Mouse (Mus musculus): ENCODE data around the gene Olfr1040. TPM values are rescaled to one million over a fixed set of nuclear protein-coding genes. Genes with fewer than 3 reads are reported as not detected.

Gene Olfr1040
- not detected in 2 replicates for polyA plus RNA-seq (2012)

GRCm38 (mm10) chr2:86146632-86147031 is at the start of gene Olfr1040:
TSS of gene Olfr1040 (minus strand) at chr2:86146732.
- no peak for TF ChIP-seq GATA1 (IDR thresholded peaks at IDR 0.05; ENCODE audit: low read length)

GRCm38 (mm10) chr2:86195863-86196262 is 49.3 kb upstream of the Olfr1040 start:
- no peak for TF ChIP-seq GATA1 (IDR thresholded peaks at IDR 0.05; ENCODE audit: low read length)

- no peak for TF ChIP-seq GATA1 (IDR thresholded peaks at IDR 0.05; ENCODE audit: low read length)
Observed at GRCm38 (mm10) chr2:86185583-86185982, 39.1 kb upstream of the Olfr1040 start, which contains the start of gene Olfr52. TSS of gene Olfr52 (minus strand) at chr2:86185683.

GRCm38 (mm10) chr2:86179950-86180349 is 33.4 kb upstream of the Olfr1040 start:
- TF ChIP-seq GATA1 (IDR thresholded peaks at IDR 0.05; ENCODE audit: low read length) = no peak

GRCm38 (mm10) chr2:86177720-86178119 is 31.2 kb upstream of the Olfr1040 start, which contains the start of gene Olfr1044:
TSS of gene Olfr1044 (minus strand) at chr2:86177820.
- no peak for TF ChIP-seq GATA1 (IDR thresholded peaks at IDR 0.05; ENCODE audit: low read length)

GRCm38 (mm10) chr2:86167422-86167821 is 20.9 kb upstream of the Olfr1040 start, which contains the start of gene Olfr1043:
TSS of gene Olfr1043 (minus strand) at chr2:86167522.
- TF ChIP-seq GATA1 (IDR thresholded peaks at IDR 0.05; ENCODE audit: low read length) = no peak

GRCm38 (mm10) chr2:86161738-86162137 is 15.2 kb upstream of the Olfr1040 start, which contains the start of gene Olfr1042:
TSS of gene Olfr1042 (minus strand) at chr2:86161838.
- TF ChIP-seq GATA1 (IDR thresholded peaks at IDR 0.05; ENCODE audit: low read length) = no peak

- no peak for TF ChIP-seq GATA1 (IDR thresholded peaks at IDR 0.05; ENCODE audit: low read length)
Observed at GRCm38 (mm10) chr2:86135828-86136227, 10.7 kb downstream of the Olfr1040 start, which contains the start of gene Olfr1039. TSS of gene Olfr1039 (minus strand) at chr2:86135928.

Other genes starting within 250 kb of the Olfr1040 start
- not detected in 2 replicates for gene Olfr1024, start 241.7 kb downstream of the Olfr1040 start, polyA plus RNA-seq (2012)
- gene Olfr1025-ps1, start 231.5 kb downstream of the Olfr1040 start, polyA plus RNA-seq (2012) = not detected in 2 replicates
- gene Olfr1026, start 225.2 kb downstream of the Olfr1040 start, polyA plus RNA-seq (2012) = not detected in 2 replicates
- not detected in 2 replicates for gene Olfr1028, start 196.3 kb downstream of the Olfr1040 start, polyA plus RNA-seq (2012)
- gene Olfr1029, start 172.8 kb downstream of the Olfr1040 start, polyA plus RNA-seq (2012) = not detected in 2 replicates
- gene Olfr1030, start 167.5 kb downstream of the Olfr1040 start, polyA plus RNA-seq (2012) = not detected in 2 replicates
- not detected in 2 replicates for gene Olfr1031, start 156.4 kb downstream of the Olfr1040 start, polyA plus RNA-seq (2012)
- gene Olfr1032, start 141.2 kb downstream of the Olfr1040 start, polyA plus RNA-seq (2012) = not detected in 2 replicates
- gene Olfr1033, start 126.1 kb downstream of the Olfr1040 start, polyA plus RNA-seq (2012) = not detected in 2 replicates
- not detected in 2 replicates for gene Olfr1034, start 100.9 kb downstream of the Olfr1040 start, polyA plus RNA-seq (2012)
- not detected in 2 replicates for gene Olfr1036, start 72.7 kb downstream of the Olfr1040 start, polyA plus RNA-seq (2012)
- not detected in 2 replicates for gene Olfr1037, start 59.3 kb downstream of the Olfr1040 start, polyA plus RNA-seq (2012)
- not detected in 2 replicates for gene Olfr1039, start 10.8 kb downstream of the Olfr1040 start, polyA plus RNA-seq (2012)
- not detected in 2 replicates for gene Olfr1042, start 15.1 kb upstream of the Olfr1040 start, polyA plus RNA-seq (2012)
- not detected in 2 replicates for gene Olfr1043, start 20.8 kb upstream of the Olfr1040 start, polyA plus RNA-seq (2012)
- not detected in 2 replicates for gene Olfr1044, start 31.1 kb upstream of the Olfr1040 start, polyA plus RNA-seq (2012)
- not detected in 2 replicates for gene Olfr52, start 39.0 kb upstream of the Olfr1040 start, polyA plus RNA-seq (2012)
- not detected in 2 replicates for gene Olfr1045, start 56.3 kb upstream of the Olfr1040 start, polyA plus RNA-seq (2012)
- not detected in 2 replicates for gene Olfr1046, start 72.6 kb upstream of the Olfr1040 start, polyA plus RNA-seq (2012)
- not detected in 2 replicates for gene Olfr1047, start 84.7 kb upstream of the Olfr1040 start, polyA plus RNA-seq (2012)
- not detected in 2 replicates for gene Olfr1048, start 93.6 kb upstream of the Olfr1040 start, polyA plus RNA-seq (2012)
- gene Olfr1049, start 111.6 kb upstream of the Olfr1040 start, polyA plus RNA-seq (2012) = not detected in 2 replicates
- not detected in 2 replicates for gene Olfr1051, start 132.4 kb upstream of the Olfr1040 start, polyA plus RNA-seq (2012)
- not detected in 2 replicates for gene Olfr1052, start 145.7 kb upstream of the Olfr1040 start, polyA plus RNA-seq (2012)
- not detected in 2 replicates for gene Olfr1053, start 168.6 kb upstream of the Olfr1040 start, polyA plus RNA-seq (2012)
- gene Olfr1054, start 188.7 kb upstream of the Olfr1040 start, polyA plus RNA-seq (2012) = not detected in 2 replicates
- gene Olfr1055, start 203.6 kb upstream of the Olfr1040 start, polyA plus RNA-seq (2012) = not detected in 2 replicates
- not detected in 2 replicates for gene Olfr1056, start 215.7 kb upstream of the Olfr1040 start, polyA plus RNA-seq (2012)
- not detected in 2 replicates for gene Olfr1057, start 231.7 kb upstream of the Olfr1040 start, polyA plus RNA-seq (2012)
- not detected in 2 replicates for gene Olfr1058, start 241.8 kb upstream of the Olfr1040 start, polyA plus RNA-seq (2012)

Data from G1E-ER4 (cell line).